Mouse (Mus musculus): Measurements from ENCODE around the gene Gm10638. TPM values are rescaled to one million over a fixed set of nuclear protein-coding genes. Genes with fewer than 3 reads are reported as not detected.
A peak's percentile ranks its signal among the peaks of the same experiment; 100 is the strongest.

Gene Gm10638
- total RNA-seq, 2 experiments from 2014 or later: 2.1 to 3.0 TPM

GRCm38 (mm10) chr8:86734954-86735353 lies 10.5 kb upstream of the Gm10638 start:
- intact Hi-C loops (cut with DNase I): no loop called here
- DNase-seq (ENCODE audit: low spot score): no peak

- DNase-seq (ENCODE audit: low spot score): no peak
- intact Hi-C loops (cut with DNase I): no loop called here
Measured at GRCm38 (mm10) chr8:86735446-86736111, 9.9 kb upstream of the Gm10638 start.

GRCm38 (mm10) chr8:86740899-86741298 lies 4.6 kb upstream of the Gm10638 start:
- intact Hi-C loops (cut with DNase I): no loop called here
- no peak for DNase-seq (ENCODE audit: low spot score)

- no peak for DNase-seq (ENCODE audit: low spot score)
- intact Hi-C loops (cut with DNase I): no loop called here
Measured at GRCm38 (mm10) chr8:86741627-86742026, 3.9 kb upstream of the Gm10638 start.

GRCm38 (mm10) chr8:86742605-86743345 lies 2.7 kb upstream of the Gm10638 start:
- no peak for DNase-seq (ENCODE audit: low spot score)
- intact Hi-C loops (cut with DNase I): no loop called here

- DNase-seq (ENCODE audit: low spot score): no peak
Measured at GRCm38 (mm10) chr8:86744313-86745220, 932 bp upstream of the Gm10638 start.

GRCm38 (mm10) chr8:86745935-86746441 lies 489 bp downstream of the Gm10638 start:
- intact Hi-C loops (cut with DNase I): loop anchor here (2.0 to 5.0 kb wide), 2 partner anchors 39 to 136 kb away; no protein-coding TSS in a partner anchor
- DNase-seq (ENCODE audit: low spot score): peak; percentile 90

More at GRCm38 (mm10) chr8:86744313-86745220, 932 bp upstream of the Gm10638 start:
- intact Hi-C loops (cut with DNase I): loop anchor here (5.0 kb wide), 1 partner anchor 138 kb away; no protein-coding TSS in a partner anchor

- no peak for DNase-seq (ENCODE audit: low spot score)
- intact Hi-C loops (cut with DNase I): loop anchor here (2.0 to 5.0 kb wide), 2 partner anchors 38 to 136 kb away; no protein-coding TSS in a partner anchor
Measured at GRCm38 (mm10) chr8:86746511-86746910, 1.0 kb downstream of the Gm10638 start.

- intact Hi-C loops (cut with DNase I): loop anchor here (5.0 kb wide), 1 partner anchor 132 kb away; no protein-coding TSS in a partner anchor
Measured at GRCm38 (mm10) chr8:86749842-86750241, 4.3 kb downstream of the Gm10638 start.

GRCm38 (mm10) chr8:86756948-86757733 lies 11.6 kb downstream of the Gm10638 start:
- peak; percentile 6 for DNase-seq (ENCODE audit: low spot score)
- intact Hi-C loops (cut with DNase I): no loop called here

More at GRCm38 (mm10) chr8:86749842-86750241, 4.3 kb downstream of the Gm10638 start:
- DNase-seq (ENCODE audit: low spot score): no peak

GRCm38 (mm10) chr8:86758651-86759050 lies 13.2 kb downstream of the Gm10638 start:
- no peak for DNase-seq (ENCODE audit: low spot score)
- intact Hi-C loops (cut with DNase I): no loop called here

- intact Hi-C loops (cut with DNase I): no loop called here
- no peak for DNase-seq (ENCODE audit: low spot score)
Measured at GRCm38 (mm10) chr8:86759090-86759491, 13.6 kb downstream of the Gm10638 start.

- no peak for DNase-seq (ENCODE audit: low spot score)
- intact Hi-C loops (cut with DNase I): no loop called here
Measured at GRCm38 (mm10) chr8:86760746-86761145, 15.2 kb downstream of the Gm10638 start.

GRCm38 (mm10) chr8:86762806-86763205 lies 17.3 kb downstream of the Gm10638 start:
- no peak for DNase-seq (ENCODE audit: low spot score)
- intact Hi-C loops (cut with DNase I): no loop called here

- intact Hi-C loops (cut with DNase I): no loop called here
- DNase-seq (ENCODE audit: low spot score): no peak
Measured at GRCm38 (mm10) chr8:86765155-86765554, 19.7 kb downstream of the Gm10638 start.

GRCm38 (mm10) chr8:86765669-86766068 lies 20.2 kb downstream of the Gm10638 start:
- DNase-seq (ENCODE audit: low spot score): no peak
- intact Hi-C loops (cut with DNase I): no loop called here

GRCm38 (mm10) chr8:86766548-86767211 lies 21.2 kb downstream of the Gm10638 start:
- intact Hi-C loops (cut with DNase I): no loop called here
- DNase-seq (ENCODE audit: low spot score): no peak

- peak; percentile 44 for DNase-seq (ENCODE audit: low spot score)
- intact Hi-C loops (cut with DNase I): no loop called here
Measured at GRCm38 (mm10) chr8:86768499-86768898, 23.0 kb downstream of the Gm10638 start.

Measured in heart, postnatal 25 days (tissue).